Comparison of ENCODE assay signal across 22 mouse cellular contexts in genomic region chr5:24496756-24497155, GRCm38 (mm10). TPM values are rescaled to one million over a fixed set of nuclear protein-coding genes. Genes with fewer than 3 reads are reported as not detected.
DNase-seq lines count a peak whose midpoint lies in the region; ATAC-seq and TF ChIP-seq lines count a peak whose summit lies in the region.
"Had no signal": no experiment of that assay in that cellular context is flagged by ENCODE, and none has a peak within 500 bp of the region (broad histone marks: within the 10 kb centered on the region; RNA-seq: fewer than 3 reads in every experiment).

No protein-coding gene starts in this region.

- no peaks in the 10 kb centered on the region for H3K9me3 ChIP-seq in heart, embryonic 10.5 days
- H3K9me3 ChIP-seq in midbrain, embryonic 14.5 days (ENCODE audit: control insufficient read depth, low read length): no peaks in the 10 kb centered on the region
- H3K9me3 ChIP-seq in midbrain, postnatal 0 days (ENCODE audit: low read length): no peaks in the 10 kb centered on the region
- no peaks in the 10 kb centered on the region for H3K9me3 ChIP-seq in forebrain, postnatal 0 days (ENCODE audit: low read length)
- H3K9me3 ChIP-seq in intestine, embryonic 15.5 days: no peaks in the 10 kb centered on the region
- H3K9me3 ChIP-seq: embryonic facial prominence, embryonic 12.5 days; heart, embryonic 15.5 days; megakaryocyte, embryonic 14.5 days had no signal

- ATAC-seq in midbrain, embryonic 14.5 days (ENCODE audit: low FRiP score, low TSS enrichment): no peak
- no peak for ATAC-seq in midbrain, postnatal 0 days (ENCODE audit: low FRiP score)
- ATAC-seq in forebrain, postnatal 0 days: peak; percentile 23
- ATAC-seq in intestine, embryonic 15.5 days: no peak
- ATAC-seq: liver, postnatal 0 days had no signal

- H3K9ac ChIP-seq in midbrain, embryonic 14.5 days (replicated peaks; ENCODE audit: low read length): no peak overlapping the region
- no peak overlapping the region for H3K9ac ChIP-seq in midbrain, postnatal 0 days (replicated peaks; ENCODE audit: low read length, poor library complexity, severe bottlenecking)
- no peak overlapping the region; the same call in 1 of the 2 replicates for H3K9ac ChIP-seq in forebrain, postnatal 0 days
- H3K9ac ChIP-seq in intestine, embryonic 15.5 days: no peak overlapping the region
- H3K9ac ChIP-seq: embryonic facial prominence, embryonic 12.5 days; heart, embryonic 15.5 days; liver, postnatal 0 days had no signal

- no peaks in the 10 kb centered on the region for H3K27me3 ChIP-seq in heart, embryonic 10.5 days (ENCODE audit: insufficient read depth, poor library complexity, severe bottlenecking)
- no peaks in the 10 kb centered on the region for H3K27me3 ChIP-seq in midbrain, embryonic 14.5 days (ENCODE audit: control insufficient read depth, insufficient read depth, low read length)
- H3K27me3 ChIP-seq in midbrain, postnatal 0 days (ENCODE audit: insufficient read depth, low read length): no peaks in the 10 kb centered on the region
- no peaks in the 10 kb centered on the region for H3K27me3 ChIP-seq in forebrain, postnatal 0 days (ENCODE audit: insufficient read depth, low read length)
- no peaks in the 10 kb centered on the region for H3K27me3 ChIP-seq in intestine, embryonic 15.5 days (replicated peaks)
- H3K27me3 ChIP-seq: heart, embryonic 15.5 days had no signal

- no peak overlapping the region for H3K4me3 ChIP-seq in heart, embryonic 10.5 days
- H3K4me3 ChIP-seq in midbrain, embryonic 14.5 days (replicated peaks; ENCODE audit: low read depth, low read length): no peak overlapping the region
- H3K4me3 ChIP-seq in midbrain, postnatal 0 days (ENCODE audit: low read depth, low read length): no peak overlapping the region
- no peak overlapping the region for H3K4me3 ChIP-seq in forebrain, postnatal 0 days (ENCODE audit: low read depth, low read length)
- H3K4me3 ChIP-seq in intestine, embryonic 15.5 days (replicated peaks): no peak overlapping the region
- H3K4me3 ChIP-seq: embryonic facial prominence, embryonic 12.5 days; heart, embryonic 15.5 days; megakaryocyte, embryonic 14.5 days had no signal

- H3K4me1 ChIP-seq in heart, embryonic 10.5 days: peaks cover 26% of the 10 kb centered on the region
- peaks cover 6% of the 10 kb centered on the region; the same call in 1 of the 2 replicates for H3K4me1 ChIP-seq in midbrain, embryonic 14.5 days (ENCODE audit: control insufficient read depth, insufficient read depth, low read length)
- H3K4me1 ChIP-seq in midbrain, postnatal 0 days (ENCODE audit: insufficient read depth, low read length): no peaks in the 10 kb centered on the region
- peaks cover 6% of the 10 kb centered on the region; the same call in 1 of the 2 replicates for H3K4me1 ChIP-seq in forebrain, postnatal 0 days (ENCODE audit: insufficient read depth)
- no peaks in the 10 kb centered on the region for H3K4me1 ChIP-seq in intestine, embryonic 15.5 days (replicated peaks)
- H3K4me1 ChIP-seq: heart, embryonic 15.5 days had no signal

- 71% methylated on average over 6 of the region's 6 CpGs for WGBS in heart, embryonic 10.5 days
- 58% methylated on average over 6 of the region's 6 CpGs for WGBS in midbrain, embryonic 14.5 days
- 43% methylated on average over 6 of the region's 6 CpGs for WGBS in midbrain, postnatal 0 days
- WGBS in forebrain, postnatal 0 days: 57% methylated on average over 6 of the region's 6 CpGs
- 79% methylated on average over 6 of the region's 6 CpGs for WGBS in intestine, embryonic 15.5 days

- no peak overlapping the region for H3K4me2 ChIP-seq in midbrain, embryonic 14.5 days (ENCODE audit: low read length)
- no peak overlapping the region for H3K4me2 ChIP-seq in midbrain, postnatal 0 days (ENCODE audit: low read depth, low read length, poor library complexity, severe bottlenecking)
- H3K4me2 ChIP-seq in forebrain, postnatal 0 days (ENCODE audit: low read depth): no peak overlapping the region
- H3K4me2 ChIP-seq in intestine, embryonic 15.5 days (replicated peaks): no peak overlapping the region
- H3K4me2 ChIP-seq: embryonic facial prominence, embryonic 12.5 days; heart, embryonic 15.5 days had no signal

- TF ChIP-seq CTCF in midbrain, postnatal 0 days (IDR thresholded peaks at IDR 0.05): no peak
- no peak for TF ChIP-seq CTCF in forebrain, postnatal 0 days (IDR thresholded peaks at IDR 0.05; ENCODE audit: low read depth)

- H3K36me3 ChIP-seq in heart, embryonic 10.5 days: peaks cover 98% of the 10 kb centered on the region
- peaks cover 89% of the 10 kb centered on the region for H3K36me3 ChIP-seq in midbrain, embryonic 14.5 days (ENCODE audit: control insufficient read depth, insufficient read depth, low read length)
- peaks cover 76% of the 10 kb centered on the region for H3K36me3 ChIP-seq in midbrain, postnatal 0 days (ENCODE audit: insufficient read depth, low read length)
- H3K36me3 ChIP-seq in forebrain, postnatal 0 days (ENCODE audit: insufficient read depth): peaks cover 68% of the 10 kb centered on the region
- H3K36me3 ChIP-seq in intestine, embryonic 15.5 days: peaks cover 44% of the 10 kb centered on the region

- no peak for DNase-seq in heart, embryonic 10.5 days (ENCODE audit: low spot score)
- DNase-seq in heart, adult 9 months (ENCODE audit: low spot score in 2 of 2): no peak
- no peak for DNase-seq in midbrain, embryonic 14.5 days
- DNase-seq in midbrain, postnatal 0 days (ENCODE audit: low spot score): no peak
- no peak for DNase-seq in forebrain, postnatal 0 days
- peak; percentile 49 for DNase-seq in retina, embryonic 14.5 days (ENCODE audit: low spot score)
- no peak for DNase-seq in frontal cortex, postnatal 14 days (ENCODE audit: low spot score in 2 of 2)
- DNase-seq: adrenal gland, postnatal 36 days; cerebellum, postnatal 36 days; heart, adult 11 months; kidney, adult 18-20 months; kidney, postnatal 14 days; liver, postnatal 0 days; lung, postnatal 14 days; right cerebral cortex, postnatal 25 days; thymus, postnatal 36 days had no signal

- peak overlapping the region; percentile 31; the same call in 1 of the 2 replicates for H3K27ac ChIP-seq in heart, embryonic 10.5 days
- 0 out of 2 replicates have a peak overlapping the region, but pooled peaks have one; percentile 37 for H3K27ac ChIP-seq in midbrain, embryonic 14.5 days (replicated peaks; ENCODE audit: low read depth, low read length)
- H3K27ac ChIP-seq in midbrain, postnatal 0 days (ENCODE audit: low read depth, low read length): no peak overlapping the region
- H3K27ac ChIP-seq in forebrain, postnatal 0 days (ENCODE audit: low read depth, low read length): no peak overlapping the region
- H3K27ac ChIP-seq in intestine, embryonic 15.5 days: no peak overlapping the region
- H3K27ac ChIP-seq: embryonic facial prominence, embryonic 12.5 days; heart, embryonic 15.5 days had no signal

RNA-seq across cellular contexts. Expression of gene Gbx1, which starts 30.2 kb away (rescaled TPM):
- polyA plus RNA-seq in heart, embryonic 10.5 days (2016; fragmentation: Nextera tagmentation; extraction: Ambion mirVana): 0.06 TPM in 1 of 2 replicates, not detected in the other
- 0.05 and 0.12 TPM in 2 replicates for polyA plus RNA-seq in midbrain, embryonic 14.5 days (2014; fragmentation: Nextera tagmentation; extraction: Ambion mirVana)
- total RNA-seq in midbrain, postnatal 0 days (2014; rRNA removed): 0.33 TPM in 1 of 2 replicates, not detected in the other
- polyA plus RNA-seq in midbrain, postnatal 0 days (2015; fragmentation: Nextera tagmentation; extraction: Ambion mirVana): 0.09 and 0.12 TPM in 2 replicates
- total RNA-seq in forebrain, postnatal 0 days (2014; rRNA removed): 2.3 and 4.8 TPM in 2 replicates
- polyA plus RNA-seq in forebrain, postnatal 0 days (2015; fragmentation: Nextera tagmentation; extraction: Ambion mirVana): 0.91 and 1.3 TPM in 2 replicates
- 0.06 TPM in 1 of 2 replicates, not detected in the other for polyA plus RNA-seq in intestine, embryonic 15.5 days (2015; fragmentation: Nextera tagmentation; extraction: Ambion mirVana)
- total RNA-seq: adrenal gland, postnatal 36 days; gastrocnemius, adult 8-10 months; hematopoietic stem cell, adult 5-6 weeks had no signal
- polyA plus RNA-seq: heart, embryonic 15.5 days; liver, postnatal 0 days had no signal

RNA-seq across cellular contexts. Expression of gene Asb10, which starts 44.0 kb away (rescaled TPM):
- polyA plus RNA-seq in heart, embryonic 10.5 days (2016; fragmentation: Nextera tagmentation; extraction: Ambion mirVana): 1.6 and 3.3 TPM in 2 replicates
- 0.09 and 0.12 TPM in 2 replicates for polyA plus RNA-seq in midbrain, embryonic 14.5 days (2014; fragmentation: Nextera tagmentation; extraction: Ambion mirVana)
- 1.2 TPM in 1 of 2 replicates, not detected in the other for total RNA-seq in midbrain, postnatal 0 days (2014; rRNA removed)
- polyA plus RNA-seq in midbrain, postnatal 0 days (2015; fragmentation: Nextera tagmentation; extraction: Ambion mirVana): 0.31 and 0.39 TPM in 2 replicates
- 0.43 TPM in 1 of 2 replicates, not detected in the other for total RNA-seq in forebrain, postnatal 0 days (2014; rRNA removed)
- polyA plus RNA-seq in forebrain, postnatal 0 days (2015; fragmentation: Nextera tagmentation; extraction: Ambion mirVana): 0.21 and 0.22 TPM in 2 replicates
- 0.33 and 0.40 TPM in 2 replicates for polyA plus RNA-seq in intestine, embryonic 15.5 days (2015; fragmentation: Nextera tagmentation; extraction: Ambion mirVana)
- total RNA-seq: hematopoietic stem cell, adult 5-6 weeks had no signal

RNA-seq across cellular contexts. Expression of gene Agap3, which starts 44.8 kb away (rescaled TPM):
- polyA plus RNA-seq in heart, embryonic 10.5 days (2016; fragmentation: Nextera tagmentation; extraction: Ambion mirVana): 20.1 and 30.1 TPM in 2 replicates
- 65.1 and 79.0 TPM in 2 replicates for polyA plus RNA-seq in midbrain, embryonic 14.5 days (2014; fragmentation: Nextera tagmentation; extraction: Ambion mirVana)
- total RNA-seq in midbrain, postnatal 0 days (2014; rRNA removed): 239 and 282 TPM in 2 replicates
- polyA plus RNA-seq in midbrain, postnatal 0 days (2015; fragmentation: Nextera tagmentation; extraction: Ambion mirVana): 116 and 120 TPM in 2 replicates
- 270 and 296 TPM in 2 replicates for total RNA-seq in forebrain, postnatal 0 days (2014; rRNA removed)
- polyA plus RNA-seq in forebrain, postnatal 0 days (2015; fragmentation: Nextera tagmentation; extraction: Ambion mirVana): 136 and 140 TPM in 2 replicates
- 28.7 and 28.9 TPM in 2 replicates for polyA plus RNA-seq in intestine, embryonic 15.5 days (2015; fragmentation: Nextera tagmentation; extraction: Ambion mirVana)

RNA-seq across cellular contexts. Expression of gene Tmub1, which starts 49.1 kb away (rescaled TPM):
- 21.3 and 22.3 TPM in 2 replicates for polyA plus RNA-seq in heart, embryonic 10.5 days (2016; fragmentation: Nextera tagmentation; extraction: Ambion mirVana)
- 51.0 and 64.1 TPM in 2 replicates for polyA plus RNA-seq in midbrain, embryonic 14.5 days (2014; fragmentation: Nextera tagmentation; extraction: Ambion mirVana)
- total RNA-seq in midbrain, postnatal 0 days (2014; rRNA removed): 52.1 and 91.5 TPM in 2 replicates
- 65.3 and 65.5 TPM in 2 replicates for polyA plus RNA-seq in midbrain, postnatal 0 days (2015; fragmentation: Nextera tagmentation; extraction: Ambion mirVana)
- total RNA-seq in forebrain, postnatal 0 days (2014; rRNA removed): 34.3 and 47.2 TPM in 2 replicates
- polyA plus RNA-seq in forebrain, postnatal 0 days (2015; fragmentation: Nextera tagmentation; extraction: Ambion mirVana): 54.8 and 56.7 TPM in 2 replicates
- polyA plus RNA-seq in intestine, embryonic 15.5 days (2015; fragmentation: Nextera tagmentation; extraction: Ambion mirVana): 22.4 and 23.6 TPM in 2 replicates

RNA-seq across cellular contexts. Expression of gene Fastk, which starts 51.7 kb away (rescaled TPM):
- polyA plus RNA-seq in heart, embryonic 10.5 days (2016; fragmentation: Nextera tagmentation; extraction: Ambion mirVana): 156 and 197 TPM in 2 replicates
- 91.8 and 105 TPM in 2 replicates for polyA plus RNA-seq in midbrain, embryonic 14.5 days (2014; fragmentation: Nextera tagmentation; extraction: Ambion mirVana)
- 139 and 174 TPM in 2 replicates for total RNA-seq in midbrain, postnatal 0 days (2014; rRNA removed)
- polyA plus RNA-seq in midbrain, postnatal 0 days (2015; fragmentation: Nextera tagmentation; extraction: Ambion mirVana): 97.9 and 109 TPM in 2 replicates
- total RNA-seq in forebrain, postnatal 0 days (2014; rRNA removed): 87.0 and 132 TPM in 2 replicates
- polyA plus RNA-seq in forebrain, postnatal 0 days (2015; fragmentation: Nextera tagmentation; extraction: Ambion mirVana): 88.7 and 91.9 TPM in 2 replicates
- polyA plus RNA-seq in intestine, embryonic 15.5 days (2015; fragmentation: Nextera tagmentation; extraction: Ambion mirVana): 104 and 110 TPM in 2 replicates

Comparison
In these comparisons a context has a peak if more than half of its experiments do, and no peak if none do; other contexts are left out.
1. H3K27ac ChIP-seq: peak in heart, embryonic 10.5 days (single experiment) and midbrain, embryonic 14.5 days (single experiment); none in midbrain, postnatal 0 days (single experiment), forebrain, postnatal 0 days (single experiment) and intestine, embryonic 15.5 days (single experiment).